Mouse (Mus musculus): ENCODE results near the gene Ttc7b.

- no peak for TF ChIP-seq CTCF (IDR thresholded peaks at IDR 0.05)
- TF ChIP-seq EP300 (IDR thresholded peaks at IDR 0.05): no peak
Measured at GRCm38 (mm10) chr12:100481443-100482026, 39.1 kb downstream of the Ttc7b start.
